11 mouse cellular contexts compared by ENCODE assay signal in genomic region chr19:8702458-8702857, GRCm38 (mm10). TPM values are rescaled to one million over a fixed set of nuclear protein-coding genes. Genes with fewer than 3 reads are reported as not detected.
A peak's percentile ranks its signal among the peaks of the same experiment; 100 is the strongest.
DNase-seq lines count a peak whose midpoint lies in the region; TF ChIP-seq lines count a peak whose summit lies in the region.
"Had no signal": no experiment of that assay in that cellular context is flagged by ENCODE, and none has a peak within 500 bp of the region (broad histone marks: within the 10 kb centered on the region; RNA-seq: fewer than 3 reads in every experiment).

No protein-coding gene starts in this region.

- no peaks in the 10 kb centered on the region for H3K27me3 ChIP-seq in forebrain, embryonic 10.5 days (ENCODE audit: poor library complexity, severe bottlenecking)
- H3K27me3 ChIP-seq: liver, embryonic 15.5 days had no signal

- peaks cover 18% of the 10 kb centered on the region for H3K36me3 ChIP-seq in forebrain, embryonic 10.5 days (replicated peaks)

- DNase-seq in gastrocnemius, postnatal 10 days = peak; percentile 26
- DNase-seq in gastrocnemius, postnatal 4 days (ENCODE audit: low spot score in 2 of 2) = no peak
- DNase-seq in 3T3-L1 (ENCODE audit: low read depth, low spot score) = peak; percentile 91
- peak; percentile 69 to 84 for DNase-seq in kidney, postnatal 25 days
- no peak for DNase-seq in forebrain, embryonic 10.5 days (ENCODE audit: extremely low spot score, low spot score)
- no peak for DNase-seq in right cerebral cortex, adult 18-20 months
- DNase-seq in left cerebral cortex, adult 9 months (ENCODE audit: low spot score in 2 of 2) = no peak
- DNase-seq: cerebellum, postnatal 10 days had no signal

- TF ChIP-seq POLR2A in embryonic fibroblast, embryonic 13.5 days (IDR thresholded peaks at IDR 0.05; ENCODE audit: low read depth, low read length) = no peak

- H3K9me3 ChIP-seq in forebrain, embryonic 10.5 days = no peaks in the 10 kb centered on the region
- H3K9me3 ChIP-seq: liver, embryonic 15.5 days had no signal

- H3K27ac ChIP-seq in embryonic fibroblast, embryonic 13.5 days (ENCODE audit: insufficient read depth, low read length) = peak overlapping the region; percentile 75
- no peak overlapping the region for H3K27ac ChIP-seq in forebrain, embryonic 10.5 days
- H3K27ac ChIP-seq: liver, embryonic 15.5 days had no signal

- WGBS in forebrain, embryonic 10.5 days = 72% methylated on average over 3 of the region's 3 CpGs

- H3K4me3 ChIP-seq in embryonic fibroblast, embryonic 13.5 days (ENCODE audit: insufficient read depth, low read length) = no peak overlapping the region
- no peak overlapping the region for H3K4me3 ChIP-seq in forebrain, embryonic 10.5 days
- H3K4me3 ChIP-seq: liver, embryonic 15.5 days had no signal

- H3K4me1 ChIP-seq in embryonic fibroblast, embryonic 13.5 days (ENCODE audit: control insufficient read depth, insufficient read depth, low read length) = no peaks in the 10 kb centered on the region
- peaks cover 8% of the 10 kb centered on the region; the same call in 1 of the 2 replicates for H3K4me1 ChIP-seq in forebrain, embryonic 10.5 days

- TF ChIP-seq CTCF in embryonic fibroblast, embryonic 13.5 days (IDR thresholded peaks at IDR 0.05; ENCODE audit: borderline replicate concordance, insufficient read depth, low read length) = no peak

RNA-seq across cellular contexts. Expression of gene Slc3a2, which starts 20.7 kb away (rescaled TPM):
- total RNA-seq in gastrocnemius, postnatal 10 days (2021) = 10 to 100 TPM; 29.4 to 36.7 TPM
- total RNA-seq in gastrocnemius, postnatal 4 days (2021) = 10 to 100 TPM; 42.4 to 43.8 TPM
- 203 and 309 TPM in 2 replicates for polyA plus RNA-seq in embryonic fibroblast, embryonic 13.5 days (2011; ENCODE audit: insufficient read length, low read depth, missing spikeins)
- 136 and 149 TPM in 2 replicates for polyA plus RNA-seq in forebrain, embryonic 10.5 days (2016; fragmentation: Nextera tagmentation; extraction: Ambion mirVana)

RNA-seq across cellular contexts. Expression of gene Wdr74, which starts 33.2 kb away (rescaled TPM):
- total RNA-seq in gastrocnemius, postnatal 10 days (2021) = 10 to 100 TPM; 26.5 to 27.4 TPM
- 10 to 100 TPM; 34.5 to 35.1 TPM for total RNA-seq in gastrocnemius, postnatal 4 days (2021)
- polyA plus RNA-seq in embryonic fibroblast, embryonic 13.5 days (2011; ENCODE audit: insufficient read length, low read depth, missing spikeins) = 46.5 and 52.3 TPM in 2 replicates
- polyA plus RNA-seq in forebrain, embryonic 10.5 days (2016; fragmentation: Nextera tagmentation; extraction: Ambion mirVana) = 120 and 126 TPM in 2 replicates

RNA-seq across cellular contexts. Expression of gene 1700092M07Rik, which starts 38.1 kb away (rescaled TPM):
- total RNA-seq in gastrocnemius, postnatal 10 days (2021) = under 1 TPM in 1 of 2 experiments, not detected in 1; 0.65 TPM
- total RNA-seq in gastrocnemius, postnatal 4 days (2021) = 1 to 10 TPM in 1 of 2 experiments, not detected in 1; 2.5 TPM
- not detected in 2 replicates for polyA plus RNA-seq in embryonic fibroblast, embryonic 13.5 days (2011; ENCODE audit: insufficient read length, low read depth, missing spikeins)
- 3.4 and 3.7 TPM in 2 replicates for polyA plus RNA-seq in forebrain, embryonic 10.5 days (2016; fragmentation: Nextera tagmentation; extraction: Ambion mirVana)

RNA-seq across cellular contexts. Expression of gene Stx5a, which starts 38.8 kb away (rescaled TPM):
- total RNA-seq in gastrocnemius, postnatal 10 days (2021) = 10 to 100 TPM; 35.6 to 46.3 TPM
- 10 to 100 TPM; 59.1 to 60.5 TPM for total RNA-seq in gastrocnemius, postnatal 4 days (2021)
- 97.6 and 114 TPM in 2 replicates for polyA plus RNA-seq in embryonic fibroblast, embryonic 13.5 days (2011; ENCODE audit: insufficient read length, low read depth, missing spikeins)
- polyA plus RNA-seq in forebrain, embryonic 10.5 days (2016; fragmentation: Nextera tagmentation; extraction: Ambion mirVana) = 86.8 and 87.8 TPM in 2 replicates

RNA-seq across cellular contexts. Expression of gene Chrm1, which starts 38.9 kb away (rescaled TPM):
- under 1 TPM; 0.11 to 0.16 TPM for total RNA-seq in gastrocnemius, postnatal 10 days (2021)
- under 1 TPM; 0.05 to 0.10 TPM for total RNA-seq in gastrocnemius, postnatal 4 days (2021)
- not detected in 2 replicates for polyA plus RNA-seq in embryonic fibroblast, embryonic 13.5 days (2011; ENCODE audit: insufficient read length, low read depth, missing spikeins)
- polyA plus RNA-seq in forebrain, embryonic 10.5 days (2016; fragmentation: Nextera tagmentation; extraction: Ambion mirVana) = not detected in 2 replicates
- polyA plus RNA-seq: CD4-positive, CD25-positive, alpha-beta regulatory T cell, adult 4 months had no signal

Comparison
In these comparisons a context has a peak if more than half of its experiments do, and no peak if none do; other contexts are left out.
1. DNase-seq: peak in gastrocnemius, postnatal 10 days (single experiment), 3T3-L1 (single experiment) and kidney, postnatal 25 days (2 of 2); none in gastrocnemius, postnatal 4 days (0 of 2), forebrain, embryonic 10.5 days (single experiment), right cerebral cortex, adult 18-20 months (single experiment) and left cerebral cortex, adult 9 months (0 of 2).